Mouse (Mus musculus) intestine, embryonic 14.5 days (tissue): ENCODE results near the gene Fkbp8. TPM values are rescaled to one million over a fixed set of nuclear protein-coding genes. Genes with fewer than 3 reads are reported as not detected.

ENCODE experiments used
- ATAC-seq: fragments of 200-750 bp; cut with Nextera tagmentation; replicated peaks from 2 replicates; pipeline ENCODE4 v1.8.0; 2017; ENCODE audit warnings: low read depth, moderate number of reproducible peaks, moderate TSS enrichment, moderate library complexity; ENCODE audit not compliant: low FRiP score, low TSS enrichment
- DNase-seq: peaks from one replicate; pipeline ENCODE4 v3.0.0-alpha.2; 2018; ENCODE audit warnings: low spot score
- H3K27ac ChIP-seq: fragments of 300-500 bp; sonication (generic); 2 replicates; pipeline ENCODE4 v1.5.1; 2014; ENCODE audit warnings: low read depth, mild to moderate bottlenecking, control low read depth
- H3K27me3 ChIP-seq: fragments of 300-500 bp; sonication (generic); replicated peaks from 2 replicates; pipeline ENCODE4 v1.6.1; 2014; ENCODE audit warnings: low read length, control low read depth; ENCODE audit not compliant: control insufficient read depth, insufficient read depth
- H3K36me3 ChIP-seq: fragments of 300-500 bp; sonication (generic); 2 replicates; pipeline ENCODE4 v1.6.1; 2014; ENCODE audit warnings: low read length, control low read depth; ENCODE audit not compliant: control insufficient read depth, insufficient read depth
- H3K4me1 ChIP-seq: fragments of 300-500 bp; sonication (generic); replicated peaks from 2 replicates; pipeline ENCODE4 v1.6.1; 2014; ENCODE audit warnings: low read length, control low read depth, mixed read lengths; ENCODE audit not compliant: control insufficient read depth, insufficient read depth
- H3K4me2 ChIP-seq: fragments of 300-500 bp; sonication (generic); 2 replicates; pipeline ENCODE4 v1.6.1; 2014; ENCODE audit warnings: low read length
- H3K4me3 ChIP-seq: fragments of 300-500 bp; sonication (generic); 2 replicates; pipeline ENCODE4 v1.5.1; 2014; ENCODE audit warnings: low read depth, low read length, control low read depth, mixed read lengths
- H3K9ac ChIP-seq: fragments of 300-500 bp; sonication (generic); 2 replicates; pipeline ENCODE4 v1.6.1; 2014; ENCODE audit warnings: mild to moderate bottlenecking, low read length
- H3K9me3 ChIP-seq: fragments of 300-500 bp; sonication (generic); 2 replicates; pipeline ENCODE4 v1.6.1; 2016; ENCODE audit warnings: low read length, control low read depth; ENCODE audit not compliant: control insufficient read depth
- WGBS: fragments of 180-500 bp; shearing (Covaris S2); extraction: QIAGEN DNeasy Blood & Tissue Kit; methylation state at CpG from one replicate; pipeline ENCODE4 v1.1.7; 2014; 5-methylcytosine and 5-hydroxymethylcytosine counted together
- polyA plus RNA-seq: library from polyadenylated mRNA; unstranded; fragments of >200 nt; fragmentation: Nextera tagmentation; extraction: Ambion mirVana; gene quantifications from 2 replicates; pipeline ENCODE4 v1.2.1, GENCODE M21; 2014

The Fkbp8 gene
- polyA plus RNA-seq, 1 experiment from 2014 or later: 278 TPM

- peaks cover 18% of the 10 kb centered on the region for H3K4me1 ChIP-seq
- peak overlapping the region; percentile 48; the same call in 1 of the 2 replicates for H3K27ac ChIP-seq
- ATAC-seq (no peak), DNase-seq (no peak)
- no peaks in the 10 kb centered on the region for H3K27me3 ChIP-seq
- H3K36me3 ChIP-seq: no peaks in the 10 kb centered on the region
- no peak overlapping the region for H3K9ac ChIP-seq
- H3K4me2 ChIP-seq: no peak overlapping the region
- no peaks in the 10 kb centered on the region for H3K9me3 ChIP-seq
- no peak overlapping the region for H3K4me3 ChIP-seq
These were observed 26.2 kb downstream of the Fkbp8 start for GRCm38 (mm10) chr8:70553740-70554139.

- Histone ChIP-seq H3K9me3 (no peaks in the 10 kb centered on the region), H3K4me3 (no peak overlapping the region), H3K4me1 (peaks cover 18% of the 10 kb centered on the region), H3K27ac (no peak overlapping the region), H3K36me3 (no peaks in the 10 kb centered on the region), H3K9ac (no peak overlapping the region), H3K4me2 (no peak overlapping the region), H3K27me3 (no peaks in the 10 kb centered on the region)
- WGBS: 93% methylated on average over 4 of the region's 4 CpGs
- ATAC-seq: no peak
- no peak for DNase-seq
These were observed 27.7 kb downstream of the Fkbp8 start for GRCm38 (mm10) chr8:70555079-70555747.

GRCm38 (mm10) chr8:70558334-70558733, 30.8 kb downstream of the Fkbp8 start:
- ATAC-seq: no peak
- no peaks in the 10 kb centered on the region for H3K36me3 ChIP-seq
- no peak overlapping the region for H3K4me3 ChIP-seq
- no peak overlapping the region for H3K9ac ChIP-seq
- H3K9me3 ChIP-seq: no peaks in the 10 kb centered on the region
- H3K27ac ChIP-seq: no peak overlapping the region
- no peaks in the 10 kb centered on the region for H3K27me3 ChIP-seq
- DNase-seq: no peak
- H3K4me2 ChIP-seq: no peak overlapping the region
- H3K4me1 ChIP-seq: peaks cover 12% of the 10 kb centered on the region
- whole genome bisulfite sequencing: 68% methylated on average over 4 of the region's 4 CpGs

GRCm38 (mm10) chr8:70558983-70559382, 31.5 kb downstream of the Fkbp8 start:
- no peak overlapping the region for H3K4me3 ChIP-seq
- no peak overlapping the region for H3K9ac ChIP-seq
- no peaks in the 10 kb centered on the region for H3K27me3 ChIP-seq
- ATAC-seq (no peak), DNase-seq (no peak)
- WGBS: 76% methylated on average over 3 of the region's 3 CpGs
- H3K4me1 ChIP-seq: peaks cover 7% of the 10 kb centered on the region
- no peaks in the 10 kb centered on the region for H3K36me3 ChIP-seq
- H3K9me3 ChIP-seq: no peaks in the 10 kb centered on the region
- no peak overlapping the region for H3K4me2 ChIP-seq
- H3K27ac ChIP-seq: no peak overlapping the region

GRCm38 (mm10) chr8:70560096-70560495, 32.6 kb downstream of the Fkbp8 start:
- 0 out of 2 replicates have a peak, but pooled peaks have one; percentile 3 for ATAC-seq
- peaks cover 6% of the 10 kb centered on the region; the same call in 1 of the 2 replicates for H3K4me1 ChIP-seq
- no peaks in the 10 kb centered on the region for H3K27me3 ChIP-seq
- WGBS: 83% methylated on average over 2 of the region's 2 CpGs
- DNase-seq: no peak
- no peaks in the 10 kb centered on the region for H3K9me3 ChIP-seq
- no peak overlapping the region for H3K27ac ChIP-seq
- H3K36me3 ChIP-seq: no peaks in the 10 kb centered on the region
- no peak overlapping the region for H3K4me3 ChIP-seq
- H3K9ac ChIP-seq: no peak overlapping the region
- H3K4me2 ChIP-seq: no peak overlapping the region

GRCm38 (mm10) chr8:70560564-70560963, 33.0 kb downstream of the Fkbp8 start:
- Histone ChIP-seq H3K4me2 (no peak overlapping the region), H3K27me3 (no peaks in the 10 kb centered on the region), H3K9me3 (no peaks in the 10 kb centered on the region), H3K36me3 (no peaks in the 10 kb centered on the region), H3K9ac (no peak overlapping the region), H3K4me3 (no peak overlapping the region), H3K4me1 (peaks cover 6% of the 10 kb centered on the region; the same call in 1 of the 2 replicates), H3K27ac (no peak overlapping the region)
- WGBS: 68% methylated on average over 3 of the region's 3 CpGs
- no peak for DNase-seq
- no peak for ATAC-seq

- no peak overlapping the region for H3K4me3 ChIP-seq
- H3K27me3 ChIP-seq: no peaks in the 10 kb centered on the region
- no peaks in the 10 kb centered on the region for H3K9me3 ChIP-seq
- 47% methylated on average over 4 of the region's 4 CpGs for WGBS
- ATAC-seq (no peak), DNase-seq (no peak)
- H3K4me1 ChIP-seq: peaks cover 6% of the 10 kb centered on the region; the same call in 1 of the 2 replicates
- H3K27ac ChIP-seq: no peak overlapping the region
- H3K4me2 ChIP-seq: no peak overlapping the region
- 0 out of 2 replicates have a peak overlapping the region, but pooled peaks have one; percentile 6 for H3K9ac ChIP-seq
- H3K36me3 ChIP-seq: no peaks in the 10 kb centered on the region
These were observed 33.8 kb downstream of the Fkbp8 start for GRCm38 (mm10) chr8:70561357-70561756.

- no peak overlapping the region for H3K9ac ChIP-seq
- 69% methylated on average over 7 of the region's 7 CpGs for WGBS
- no peaks in the 10 kb centered on the region for H3K36me3 ChIP-seq
- no peaks in the 10 kb centered on the region for H3K27me3 ChIP-seq
- DNase-seq (no peak), ATAC-seq (no peak)
- H3K27ac ChIP-seq: no peak overlapping the region
- no peaks in the 10 kb centered on the region for H3K9me3 ChIP-seq
- H3K4me1 ChIP-seq: peaks cover 6% of the 10 kb centered on the region; the same call in 1 of the 2 replicates
- no peak overlapping the region for H3K4me2 ChIP-seq
- no peak overlapping the region for H3K4me3 ChIP-seq
These were observed 34.4 kb downstream of the Fkbp8 start for GRCm38 (mm10) chr8:70561809-70562535.
